In genomic region chr5:92664321-92664720, GRCm38 (mm10) we compare ENCODE assay signal across 35 mouse cellular contexts. TPM values are rescaled to one million over a fixed set of nuclear protein-coding genes. Genes with fewer than 3 reads are reported as not detected.
A peak's percentile ranks its signal among the peaks of the same experiment; 100 is the strongest.
DNase-seq lines count a peak whose midpoint lies in the region; ATAC-seq and TF ChIP-seq lines count a peak whose summit lies in the region.
"Had no signal": no experiment of that assay in that cellular context is flagged by ENCODE, and none has a peak within 500 bp of the region (broad histone marks: within the 10 kb centered on the region; RNA-seq: fewer than 3 reads in every experiment).

No protein-coding gene starts in this region.

- H3K79me2 ChIP-seq in MEL (ENCODE audit: control insufficient read depth, insufficient read depth, low read length, poor library complexity) = no peaks in the 10 kb centered on the region

- no peaks in the 10 kb centered on the region for H3K4me1 ChIP-seq in forebrain, postnatal 0 days (ENCODE audit: insufficient read depth)
- no peaks in the 10 kb centered on the region for H3K4me1 ChIP-seq in forebrain, embryonic 13.5 days
- no peaks in the 10 kb centered on the region for H3K4me1 ChIP-seq in lung, adult 2 months (ENCODE audit: control insufficient read depth, insufficient read depth, low read length)
- H3K4me1 ChIP-seq in lung, postnatal 0 days (ENCODE audit: insufficient read depth, low read depth, low read length) = no peaks in the 10 kb centered on the region
- H3K4me1 ChIP-seq in MEL (ENCODE audit: control insufficient read depth in 1 of 2, insufficient read depth in 2 of 2, low read length in 2 of 2) = 0 out of 4 replicates have a peak, but pooled peaks cover 0 to 2% of the 10 kb centered on the region in 2 experiments
- H3K4me1 ChIP-seq: embryonic facial prominence, embryonic 13.5 days; heart, embryonic 13.5 days; limb, embryonic 13.5 days; liver, embryonic 12.5 days; megakaryocyte, embryonic 14.5 days; midbrain, embryonic 15.5 days; neural tube, embryonic 15.5 days; stomach, embryonic 15.5 days had no signal

- no peak for ATAC-seq in forebrain, postnatal 0 days
- no peak for ATAC-seq in forebrain, embryonic 13.5 days
- no peak for ATAC-seq in lung, postnatal 0 days
- peak; percentile 61 for ATAC-seq in megakaryocyte-erythroid progenitor cell, adult 5-6 weeks (replicated peaks; ENCODE audit: low FRiP score, low TSS enrichment, poor library complexity, severe bottlenecking)
- no peak for ATAC-seq in frontal cortex, adult (ENCODE audit: low TSS enrichment)
- ATAC-seq: CD4-positive, CD25-positive, alpha-beta regulatory T cell, adult 4 months; forebrain, embryonic 16.5 days; hindbrain, embryonic 16.5 days; intestine, embryonic 16.5 days; liver, embryonic 12.5 days; midbrain, embryonic 15.5 days had no signal

- no peak for TF ChIP-seq EP300 in lung, postnatal 0 days (IDR thresholded peaks at IDR 0.05)
- TF ChIP-seq EP300 in MEL (IDR thresholded peaks at IDR 0.05; ENCODE audit: low read depth in 1 of 2, low read length in 2 of 2) = no peak

- TF ChIP-seq POLR2A in lung, adult 2 months (IDR thresholded peaks at IDR 0.05; ENCODE audit: borderline replicate concordance, extremely low read depth, low read depth, low read length) = no peak
- TF ChIP-seq POLR2A in MEL (IDR thresholded peaks at IDR 0.05; ENCODE audit: control insufficient read depth in 1 of 2, insufficient read depth in 1 of 2, low read depth in 1 of 2, low read length in 2 of 2, poor library complexity in 1 of 2) = no peak

- no peak for DNase-seq in forebrain, postnatal 0 days
- DNase-seq in lung, adult 2 months = no peak
- no peak for DNase-seq in lung, postnatal 0 days (ENCODE audit: low spot score)
- DNase-seq in MEL (ENCODE audit: low read depth, low spot score) = peak; percentile 33
- DNase-seq in yolk sac, embryonic 10.5 days (ENCODE audit: low spot score) = no peak
- DNase-seq: adrenal gland, postnatal 25 days; cerebellum, adult 18-20 months; cerebellum, postnatal 10 days; gastrocnemius, postnatal 14 days; heart, adult 2 months; heart, postnatal 10 days; kidney, adult 9 months; kidney, postnatal 10 days; lung, adult 18-20 months; lung, postnatal 36 days; retina, postnatal 1 day; right cerebral cortex, postnatal 14 days; thymus, postnatal 14 days had no signal

- H3K27me3 ChIP-seq in forebrain, postnatal 0 days (ENCODE audit: insufficient read depth, low read length) = no peaks in the 10 kb centered on the region
- no peaks in the 10 kb centered on the region for H3K27me3 ChIP-seq in forebrain, embryonic 13.5 days
- H3K27me3 ChIP-seq in lung, postnatal 0 days (replicated peaks; ENCODE audit: insufficient read depth, low read length) = no peaks in the 10 kb centered on the region
- no peaks in the 10 kb centered on the region; a peak in 1 of 4 replicates for H3K27me3 ChIP-seq in MEL (ENCODE audit: control insufficient read depth in 1 of 2, insufficient read depth in 2 of 2, low read length in 2 of 2)
- H3K27me3 ChIP-seq: embryonic facial prominence, embryonic 13.5 days; heart, embryonic 13.5 days; limb, embryonic 13.5 days; liver, embryonic 12.5 days; megakaryocyte, embryonic 14.5 days; midbrain, embryonic 15.5 days; neural tube, embryonic 15.5 days; stomach, embryonic 15.5 days had no signal

- no peaks in the 10 kb centered on the region for H3K36me3 ChIP-seq in forebrain, postnatal 0 days (ENCODE audit: insufficient read depth)
- no peaks in the 10 kb centered on the region for H3K36me3 ChIP-seq in forebrain, embryonic 13.5 days (ENCODE audit: poor library complexity, severe bottlenecking)
- H3K36me3 ChIP-seq in lung, postnatal 0 days (ENCODE audit: insufficient read depth, low read length) = 0 out of 2 replicates have a peak, but pooled peaks cover 5% of the 10 kb centered on the region
- no peaks in the 10 kb centered on the region for H3K36me3 ChIP-seq in MEL (ENCODE audit: control insufficient read depth in 1 of 2, insufficient read depth in 2 of 2, low read length in 2 of 2)
- H3K36me3 ChIP-seq: embryonic facial prominence, embryonic 13.5 days; G1E; limb, embryonic 13.5 days; liver, embryonic 12.5 days; midbrain, embryonic 15.5 days; neural tube, embryonic 15.5 days; stomach, embryonic 15.5 days had no signal

- no peak overlapping the region for H3K27ac ChIP-seq in forebrain, postnatal 0 days (ENCODE audit: low read depth, low read length)
- no peak overlapping the region for H3K27ac ChIP-seq in forebrain, embryonic 13.5 days
- H3K27ac ChIP-seq in lung, postnatal 0 days (ENCODE audit: low read length) = no peak overlapping the region
- no peak overlapping the region for H3K27ac ChIP-seq in MEL (ENCODE audit: control insufficient read depth, low read depth, low read length)
- H3K27ac ChIP-seq: embryonic facial prominence, embryonic 13.5 days; forebrain, embryonic 10.5 days; heart, adult 2 months; heart, embryonic 13.5 days; limb, embryonic 13.5 days; liver, embryonic 12.5 days; midbrain, embryonic 15.5 days; neural tube, embryonic 15.5 days; stomach, embryonic 15.5 days had no signal

- no peaks in the 10 kb centered on the region for H3K9me3 ChIP-seq in forebrain, postnatal 0 days (ENCODE audit: low read length)
- H3K9me3 ChIP-seq in forebrain, embryonic 13.5 days (replicated peaks) = no peaks in the 10 kb centered on the region
- H3K9me3 ChIP-seq in lung, postnatal 0 days (ENCODE audit: low read length) = no peaks in the 10 kb centered on the region
- no peaks in the 10 kb centered on the region for H3K9me3 ChIP-seq in MEL (replicated peaks; ENCODE audit: insufficient read depth, low read length)
- H3K9me3 ChIP-seq: embryonic facial prominence, embryonic 13.5 days; forebrain, embryonic 10.5 days; G1E; limb, embryonic 13.5 days; liver, embryonic 12.5 days; megakaryocyte, embryonic 14.5 days; midbrain, embryonic 15.5 days; neural tube, embryonic 15.5 days; stomach, embryonic 15.5 days had no signal

- TF ChIP-seq RAD21 in MEL (IDR thresholded peaks at IDR 0.05; ENCODE audit: low read depth, low read length) = peak; percentile 30

- no peak overlapping the region for H3K4me3 ChIP-seq in forebrain, postnatal 0 days (ENCODE audit: low read depth, low read length)
- H3K4me3 ChIP-seq in forebrain, embryonic 13.5 days = no peak overlapping the region
- H3K4me3 ChIP-seq in lung, adult 2 months (replicated peaks; ENCODE audit: extremely low read depth, low read depth, low read length) = no peak overlapping the region
- no peak overlapping the region for H3K4me3 ChIP-seq in lung, postnatal 0 days (ENCODE audit: low read depth, low read length)
- no peak overlapping the region for H3K4me3 ChIP-seq in MEL (ENCODE audit: control insufficient read depth in 1 of 2, insufficient read depth in 1 of 2, low read depth in 2 of 2, low read length in 2 of 2)
- H3K4me3 ChIP-seq: embryonic facial prominence, embryonic 13.5 days; forebrain, embryonic 10.5 days; heart, adult 2 months; heart, embryonic 13.5 days; limb, embryonic 13.5 days; liver, embryonic 12.5 days; megakaryocyte, embryonic 14.5 days; midbrain, embryonic 15.5 days; neural tube, embryonic 15.5 days; stomach, embryonic 15.5 days had no signal

- 72% methylated on average over 2 of the region's 2 CpGs for WGBS in forebrain, postnatal 0 days
- 73% methylated on average over 2 of the region's 2 CpGs for WGBS in forebrain, embryonic 13.5 days
- 58% methylated on average over 2 of the region's 2 CpGs for WGBS in lung, adult 2 months
- WGBS in lung, postnatal 0 days = 52% methylated on average over 2 of the region's 2 CpGs

- no peak overlapping the region for H3K4me2 ChIP-seq in forebrain, postnatal 0 days (ENCODE audit: low read depth)
- no peak overlapping the region for H3K4me2 ChIP-seq in forebrain, embryonic 13.5 days
- no peak overlapping the region for H3K4me2 ChIP-seq in lung, postnatal 0 days (replicated peaks; ENCODE audit: low read depth, low read length)
- H3K4me2 ChIP-seq: embryonic facial prominence, embryonic 13.5 days; heart, embryonic 13.5 days; limb, embryonic 13.5 days; liver, embryonic 12.5 days; midbrain, embryonic 15.5 days; neural tube, embryonic 15.5 days; stomach, embryonic 15.5 days had no signal

- peak; percentile 13; the same call in 1 of the 2 replicates for TF ChIP-seq CTCF in forebrain, postnatal 0 days (IDR thresholded peaks at IDR 0.05; ENCODE audit: low read depth)
- 0 out of 2 replicates have a peak, but pooled peaks have one; percentile 1 for TF ChIP-seq CTCF in lung, adult 2 months (IDR thresholded peaks at IDR 0.05; ENCODE audit: insufficient read depth, low read length)
- TF ChIP-seq CTCF in lung, postnatal 0 days (IDR thresholded peaks at IDR 0.05) = no peak
- peak in 2 of 3 experiments; percentile 4 to 34; a peak in 2 of 6 replicates for TF ChIP-seq CTCF in MEL (IDR thresholded peaks at IDR 0.05 in 2 of 3, conservative IDR thresholded peaks at IDR 0.05 in 1 of 3; ENCODE audit: control insufficient read depth in 1 of 3, insufficient read depth in 1 of 3, low read depth in 2 of 3, low read length in 3 of 3, poor library complexity in 1 of 3, severe bottlenecking in 1 of 3)

- no peak overlapping the region for H3K9ac ChIP-seq in forebrain, postnatal 0 days
- no peak overlapping the region for H3K9ac ChIP-seq in forebrain, embryonic 13.5 days
- no peak overlapping the region for H3K9ac ChIP-seq in lung, postnatal 0 days (replicated peaks; ENCODE audit: low read depth)
- H3K9ac ChIP-seq in MEL (ENCODE audit: control insufficient read depth, low read depth, low read length, poor library complexity, severe bottlenecking) = no peak overlapping the region
- H3K9ac ChIP-seq: embryonic facial prominence, embryonic 13.5 days; heart, embryonic 13.5 days; limb, embryonic 13.5 days; liver, embryonic 12.5 days; midbrain, embryonic 15.5 days; neural tube, embryonic 15.5 days; stomach, embryonic 15.5 days had no signal

RNA-seq across cellular contexts. Expression of gene Ccdc158, which starts 10.8 kb away (rescaled TPM):
- 0.62 and 1.3 TPM in 2 replicates for total RNA-seq in forebrain, postnatal 0 days (2014; rRNA removed)
- polyA plus RNA-seq in forebrain, postnatal 0 days (2015; fragmentation: Nextera tagmentation; extraction: Ambion mirVana) = 0.29 and 0.39 TPM in 2 replicates
- 0.47 and 0.99 TPM in 2 replicates for polyA plus RNA-seq in forebrain, embryonic 13.5 days (2015; fragmentation: Nextera tagmentation; extraction: Ambion mirVana)
- polyA plus RNA-seq in lung, adult 2 months (2012; rRNA removed) = 0.33 and 0.37 TPM in 2 replicates
- polyA plus RNA-seq in lung, postnatal 0 days (2015; fragmentation: Nextera tagmentation; extraction: Ambion mirVana) = 1.1 and 1.6 TPM in 2 replicates
- not detected in 2 replicates for total RNA-seq in MEL (2012; rRNA removed)
- under 1 TPM in 1 of 2 experiments, not detected in 1; 0.28 TPM for polyA plus RNA-seq in MEL (2012; ENCODE audit: insufficient read depth in 1 of 2, insufficient read length in 2 of 2, low read depth in 1 of 2, low replicate concordance in 2 of 2, missing spikeins in 1 of 2)
- total RNA-seq in megakaryocyte-erythroid progenitor cell, adult 5-6 weeks (2014; fragmentation: Nextera tagmentation) = 4.2 and 4.7 TPM in 2 replicates
- total RNA-seq in megakaryocyte-erythroid progenitor cell, adult 5-6 weeks (2017) = 6.4 and 8.7 TPM in 2 replicates
- polyA plus RNA-seq: CD4-positive, CD25-positive, alpha-beta regulatory T cell, adult 4 months; G1E; heart, adult 2 months had no signal

RNA-seq across cellular contexts. Expression of gene Shroom3, which starts 18.9 kb away (rescaled TPM):
- 2.6 and 5.8 TPM in 2 replicates for total RNA-seq in forebrain, postnatal 0 days (2014; rRNA removed)
- 0.24 and 0.91 TPM in 2 replicates for polyA plus RNA-seq in forebrain, postnatal 0 days (2015; fragmentation: Nextera tagmentation; extraction: Ambion mirVana)
- polyA plus RNA-seq in forebrain, embryonic 13.5 days (2015; fragmentation: Nextera tagmentation; extraction: Ambion mirVana) = 3.6 and 3.7 TPM in 2 replicates
- 63.6 and 70.0 TPM in 2 replicates for polyA plus RNA-seq in lung, adult 2 months (2012; rRNA removed)
- 8.8 and 10.6 TPM in 2 replicates for polyA plus RNA-seq in lung, postnatal 0 days (2015; fragmentation: Nextera tagmentation; extraction: Ambion mirVana)
- not detected in 2 replicates for total RNA-seq in MEL (2012; rRNA removed)
- not detected for polyA plus RNA-seq in MEL (2012; ENCODE audit: insufficient read depth in 1 of 2, insufficient read length in 2 of 2, low read depth in 1 of 2, low replicate concordance in 2 of 2, missing spikeins in 1 of 2)
- 0.50 TPM in 1 of 2 replicates, not detected in the other for total RNA-seq in megakaryocyte-erythroid progenitor cell, adult 5-6 weeks (2014; fragmentation: Nextera tagmentation)
- 1.9 TPM in 1 of 2 replicates, not detected in the other for total RNA-seq in megakaryocyte-erythroid progenitor cell, adult 5-6 weeks (2017)
- polyA plus RNA-seq: CD4-positive, CD25-positive, alpha-beta regulatory T cell, adult 4 months; G1E had no signal
